Comparison of ENCODE assay signal across 10 mouse cellular contexts in the genomic region with DNA sequence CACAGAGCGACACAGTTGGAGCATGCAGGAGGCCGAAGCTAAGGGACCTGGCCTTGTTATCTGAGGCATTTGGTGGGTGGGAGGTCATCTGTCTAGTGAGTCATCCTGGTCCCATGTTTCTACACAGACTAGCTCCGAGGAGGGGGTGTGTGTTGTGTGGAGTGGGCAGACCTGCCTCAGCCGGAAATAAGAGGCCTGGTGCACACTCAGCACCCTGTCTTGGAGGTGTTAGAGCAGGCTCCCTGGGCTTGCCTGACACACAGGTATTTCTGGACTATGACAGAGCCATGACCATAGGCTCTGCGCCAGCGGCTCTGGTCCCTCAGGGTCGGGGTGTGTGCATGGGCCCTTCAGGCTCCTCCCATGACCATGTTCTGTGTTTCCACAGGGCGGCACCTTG. TPM values are rescaled to one million over a fixed set of nuclear protein-coding genes. Genes with fewer than 3 reads are reported as not detected.
A peak's percentile ranks its signal among the peaks of the same experiment; 100 is the strongest.
DNase-seq lines count a peak whose midpoint lies in the region; ATAC-seq lines count a peak whose summit lies in the region.
"Had no signal": no experiment of that assay in that cellular context is flagged by ENCODE, and none has a peak within 500 bp of the region (broad histone marks: within the 10 kb centered on the region; RNA-seq: fewer than 3 reads in every experiment).

No protein-coding gene starts in this region.

- H3K36me3 ChIP-seq in lung, embryonic 15.5 days = no peaks in the 10 kb centered on the region
- H3K36me3 ChIP-seq in heart, embryonic 13.5 days = no peaks in the 10 kb centered on the region
- H3K36me3 ChIP-seq in stomach, embryonic 16.5 days (ENCODE audit: control insufficient read depth, insufficient read depth, low read length) = no peaks in the 10 kb centered on the region
- no peaks in the 10 kb centered on the region for H3K36me3 ChIP-seq in hindbrain, embryonic 13.5 days

- no peaks in the 10 kb centered on the region for H3K9me3 ChIP-seq in lung, embryonic 15.5 days
- no peaks in the 10 kb centered on the region for H3K9me3 ChIP-seq in heart, embryonic 13.5 days
- H3K9me3 ChIP-seq in stomach, embryonic 16.5 days (replicated peaks; ENCODE audit: control insufficient read depth, low read length) = no peaks in the 10 kb centered on the region
- H3K9me3 ChIP-seq in hindbrain, embryonic 13.5 days = no peaks in the 10 kb centered on the region
- H3K9me3 ChIP-seq: kidney, embryonic 15.5 days had no signal

- no peaks in the 10 kb centered on the region for H3K4me1 ChIP-seq in lung, embryonic 15.5 days
- peaks cover 47% of the 10 kb centered on the region for H3K4me1 ChIP-seq in heart, embryonic 13.5 days
- 0 out of 2 replicates have a peak, but pooled peaks cover 9% of the 10 kb centered on the region for H3K4me1 ChIP-seq in stomach, embryonic 16.5 days (ENCODE audit: control insufficient read depth, insufficient read depth, low read length)
- H3K4me1 ChIP-seq in hindbrain, embryonic 13.5 days (replicated peaks) = peaks cover 17% of the 10 kb centered on the region

- 45% methylated on average over 8 of the region's 8 CpGs for WGBS in lung, embryonic 15.5 days
- 26% methylated on average over 8 of the region's 8 CpGs for WGBS in heart, embryonic 13.5 days
- WGBS in stomach, embryonic 16.5 days = 60% methylated on average over 8 of the region's 8 CpGs
- 89% methylated on average over 8 of the region's 8 CpGs for WGBS in hindbrain, embryonic 13.5 days

- H3K9ac ChIP-seq in lung, embryonic 15.5 days = no peak overlapping the region
- 0 out of 2 replicates have a peak overlapping the region, but pooled peaks have one; percentile 17 for H3K9ac ChIP-seq in heart, embryonic 13.5 days
- H3K9ac ChIP-seq in stomach, embryonic 16.5 days (ENCODE audit: low read length) = no peak overlapping the region
- no peak overlapping the region for H3K9ac ChIP-seq in hindbrain, embryonic 13.5 days
- H3K9ac ChIP-seq: kidney, embryonic 15.5 days; liver, postnatal 0 days had no signal

- no peak for DNase-seq in lung, postnatal 10 days
- DNase-seq in adrenal gland, postnatal 25 days = peak; percentile 26
- no peak for DNase-seq in spleen, adult 18-20 months
- DNase-seq: cerebellum, postnatal 14 days; liver, postnatal 0 days had no signal

- peak; percentile 27; the same call in 1 of the 2 replicates for ATAC-seq in lung, embryonic 15.5 days (ENCODE audit: borderline replicate concordance, extremely low read depth, low FRiP score, low TSS enrichment)
- ATAC-seq in heart, embryonic 13.5 days (ENCODE audit: extremely low read depth, insufficient number of reproducible peaks, low FRiP score, low TSS enrichment) = peak; percentile 69; the same call in 1 of the 2 replicates
- peak; percentile 84 for ATAC-seq in stomach, embryonic 16.5 days (ENCODE audit: insufficient read depth, low FRiP score)
- no peak for ATAC-seq in hindbrain, embryonic 13.5 days (ENCODE audit: low FRiP score)
- ATAC-seq: liver, postnatal 0 days had no signal

- H3K4me2 ChIP-seq in lung, embryonic 15.5 days = no peak overlapping the region
- peak overlapping the region; percentile 2 for H3K4me2 ChIP-seq in heart, embryonic 13.5 days
- no peak overlapping the region for H3K4me2 ChIP-seq in stomach, embryonic 16.5 days (ENCODE audit: low read depth, low read length)
- H3K4me2 ChIP-seq in hindbrain, embryonic 13.5 days = no peak overlapping the region
- H3K4me2 ChIP-seq: kidney, embryonic 15.5 days had no signal

- no peaks in the 10 kb centered on the region for H3K27me3 ChIP-seq in lung, embryonic 15.5 days
- H3K27me3 ChIP-seq in heart, embryonic 13.5 days (replicated peaks) = no peaks in the 10 kb centered on the region
- H3K27me3 ChIP-seq in stomach, embryonic 16.5 days (ENCODE audit: control insufficient read depth, insufficient read depth, low read length) = no peaks in the 10 kb centered on the region
- no peaks in the 10 kb centered on the region for H3K27me3 ChIP-seq in hindbrain, embryonic 13.5 days
- H3K27me3 ChIP-seq: kidney, embryonic 15.5 days had no signal

- H3K27ac ChIP-seq in lung, embryonic 15.5 days = no peak overlapping the region
- peak overlapping the region; percentile 80 for H3K27ac ChIP-seq in heart, embryonic 13.5 days (replicated peaks)
- H3K27ac ChIP-seq in stomach, embryonic 16.5 days (ENCODE audit: low read length) = peak overlapping the region; percentile 47; the same call in 1 of the 2 replicates
- H3K27ac ChIP-seq in hindbrain, embryonic 13.5 days = no peak overlapping the region
- H3K27ac ChIP-seq: kidney, embryonic 15.5 days had no signal

- H3K4me3 ChIP-seq in lung, embryonic 15.5 days = no peak overlapping the region
- H3K4me3 ChIP-seq in heart, embryonic 13.5 days = no peak overlapping the region
- no peak overlapping the region for H3K4me3 ChIP-seq in stomach, embryonic 16.5 days (replicated peaks; ENCODE audit: low read length)
- H3K4me3 ChIP-seq in hindbrain, embryonic 13.5 days = no peak overlapping the region
- H3K4me3 ChIP-seq: kidney, embryonic 15.5 days had no signal

RNA-seq across cellular contexts. Expression of a gene that starts 21.4 kb away (rescaled TPM):
- 57.9 and 61.0 TPM in 2 replicates for polyA plus RNA-seq in lung, embryonic 15.5 days (2015; fragmentation: Nextera tagmentation; extraction: Ambion mirVana)
- total RNA-seq in adrenal gland, postnatal 25 days (2021) = 24.6 and 39.4 TPM in 2 replicates
- polyA plus RNA-seq in heart, embryonic 13.5 days (2015; fragmentation: Nextera tagmentation; extraction: Ambion mirVana) = 33.4 and 36.2 TPM in 2 replicates
- 56.2 and 57.3 TPM in 2 replicates for polyA plus RNA-seq in stomach, embryonic 16.5 days (2015; fragmentation: Nextera tagmentation; extraction: Ambion mirVana)
- 85.3 and 85.4 TPM in 2 replicates for polyA plus RNA-seq in hindbrain, embryonic 13.5 days (2015; fragmentation: Nextera tagmentation; extraction: Ambion mirVana)

RNA-seq across cellular contexts. Expression of a gene that starts 46.8 kb away (rescaled TPM):
- polyA plus RNA-seq in lung, embryonic 15.5 days (2015; fragmentation: Nextera tagmentation; extraction: Ambion mirVana) = 51.1 and 56.2 TPM in 2 replicates
- total RNA-seq in adrenal gland, postnatal 25 days (2021) = 67.9 and 83.9 TPM in 2 replicates
- polyA plus RNA-seq in heart, embryonic 13.5 days (2015; fragmentation: Nextera tagmentation; extraction: Ambion mirVana) = 9.2 and 13.6 TPM in 2 replicates
- 14.7 and 14.9 TPM in 2 replicates for polyA plus RNA-seq in stomach, embryonic 16.5 days (2015; fragmentation: Nextera tagmentation; extraction: Ambion mirVana)
- 64.6 and 83.6 TPM in 2 replicates for polyA plus RNA-seq in hindbrain, embryonic 13.5 days (2015; fragmentation: Nextera tagmentation; extraction: Ambion mirVana)

RNA-seq across cellular contexts. Expression of a gene that starts 54.4 kb away (rescaled TPM):
- 44.8 and 47.4 TPM in 2 replicates for polyA plus RNA-seq in lung, embryonic 15.5 days (2015; fragmentation: Nextera tagmentation; extraction: Ambion mirVana)
- total RNA-seq in adrenal gland, postnatal 25 days (2021) = 25.8 and 26.5 TPM in 2 replicates
- 28.5 and 34.6 TPM in 2 replicates for polyA plus RNA-seq in heart, embryonic 13.5 days (2015; fragmentation: Nextera tagmentation; extraction: Ambion mirVana)
- 33.3 and 35.9 TPM in 2 replicates for polyA plus RNA-seq in stomach, embryonic 16.5 days (2015; fragmentation: Nextera tagmentation; extraction: Ambion mirVana)
- polyA plus RNA-seq in hindbrain, embryonic 13.5 days (2015; fragmentation: Nextera tagmentation; extraction: Ambion mirVana) = 42.4 and 45.1 TPM in 2 replicates

RNA-seq across cellular contexts. Expression of a gene that starts 54.4 kb away (rescaled TPM):
- 10.9 and 11.2 TPM in 2 replicates for polyA plus RNA-seq in lung, embryonic 15.5 days (2015; fragmentation: Nextera tagmentation; extraction: Ambion mirVana)
- total RNA-seq in adrenal gland, postnatal 25 days (2021) = 12.2 and 17.1 TPM in 2 replicates
- polyA plus RNA-seq in heart, embryonic 13.5 days (2015; fragmentation: Nextera tagmentation; extraction: Ambion mirVana) = 11.1 and 11.9 TPM in 2 replicates
- 9.3 and 9.6 TPM in 2 replicates for polyA plus RNA-seq in stomach, embryonic 16.5 days (2015; fragmentation: Nextera tagmentation; extraction: Ambion mirVana)
- polyA plus RNA-seq in hindbrain, embryonic 13.5 days (2015; fragmentation: Nextera tagmentation; extraction: Ambion mirVana) = 9.2 and 10.3 TPM in 2 replicates

Comparison
In these comparisons a context has a peak if more than half of its experiments do, and no peak if none do; other contexts are left out.
1. H3K27ac ChIP-seq: peak in heart, embryonic 13.5 days (single experiment) and stomach, embryonic 16.5 days (single experiment); none in lung, embryonic 15.5 days (single experiment) and hindbrain, embryonic 13.5 days (single experiment).